Mouse (Mus musculus): ENCODE results near the gene Pomt1. TPM values are rescaled to one million over a fixed set of nuclear protein-coding genes. Genes with fewer than 3 reads are reported as not detected.

Pomt1 gene
- polyA plus RNA-seq (2017; shearing (Covaris generic)), result 10.4 TPM

DNA sequence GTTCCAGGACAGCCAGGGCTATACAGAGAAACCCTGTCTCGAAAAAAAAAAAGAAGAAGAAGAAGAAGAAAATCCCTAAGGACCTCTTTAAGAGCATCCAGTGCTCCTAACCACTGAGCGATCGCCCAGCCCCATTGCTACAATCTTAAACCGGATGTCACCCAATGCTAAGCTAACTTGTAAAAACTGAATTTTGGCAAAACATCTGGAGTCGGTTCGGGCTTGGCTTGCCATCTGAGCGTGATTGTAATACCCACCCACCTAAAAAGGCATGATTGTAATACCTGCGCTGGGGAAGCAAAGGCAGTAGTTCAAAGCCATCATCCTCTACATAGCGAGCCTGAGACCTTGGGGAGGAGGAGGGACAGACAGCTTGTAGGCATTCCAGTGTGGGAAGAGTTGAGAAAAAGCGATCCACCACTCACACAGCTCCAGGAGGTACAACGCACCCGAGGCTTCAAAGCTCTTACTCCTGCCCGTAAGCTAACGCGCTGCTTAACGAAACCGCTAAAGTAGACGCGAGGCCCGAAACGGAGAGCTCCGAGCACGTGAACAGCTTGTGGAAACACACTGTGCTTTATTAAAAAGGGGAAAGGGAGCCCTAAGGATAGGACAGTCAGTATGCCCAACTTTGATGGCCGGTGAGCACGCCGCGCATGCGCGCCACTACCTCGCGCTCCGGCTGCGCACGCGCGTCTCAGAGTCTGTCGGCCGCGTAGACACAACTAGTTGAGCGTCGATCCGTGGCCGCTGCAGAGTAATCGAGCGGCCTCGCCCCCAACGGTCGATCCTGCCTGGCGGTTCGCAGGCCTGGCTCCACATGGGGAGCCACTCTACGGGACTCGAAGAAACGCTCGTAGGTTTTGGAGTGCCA is at the start of gene Pomt1:
Pomt1 (plus strand) TSS at position 705 of the 874 bp plus-strand sequence.

DNA sequence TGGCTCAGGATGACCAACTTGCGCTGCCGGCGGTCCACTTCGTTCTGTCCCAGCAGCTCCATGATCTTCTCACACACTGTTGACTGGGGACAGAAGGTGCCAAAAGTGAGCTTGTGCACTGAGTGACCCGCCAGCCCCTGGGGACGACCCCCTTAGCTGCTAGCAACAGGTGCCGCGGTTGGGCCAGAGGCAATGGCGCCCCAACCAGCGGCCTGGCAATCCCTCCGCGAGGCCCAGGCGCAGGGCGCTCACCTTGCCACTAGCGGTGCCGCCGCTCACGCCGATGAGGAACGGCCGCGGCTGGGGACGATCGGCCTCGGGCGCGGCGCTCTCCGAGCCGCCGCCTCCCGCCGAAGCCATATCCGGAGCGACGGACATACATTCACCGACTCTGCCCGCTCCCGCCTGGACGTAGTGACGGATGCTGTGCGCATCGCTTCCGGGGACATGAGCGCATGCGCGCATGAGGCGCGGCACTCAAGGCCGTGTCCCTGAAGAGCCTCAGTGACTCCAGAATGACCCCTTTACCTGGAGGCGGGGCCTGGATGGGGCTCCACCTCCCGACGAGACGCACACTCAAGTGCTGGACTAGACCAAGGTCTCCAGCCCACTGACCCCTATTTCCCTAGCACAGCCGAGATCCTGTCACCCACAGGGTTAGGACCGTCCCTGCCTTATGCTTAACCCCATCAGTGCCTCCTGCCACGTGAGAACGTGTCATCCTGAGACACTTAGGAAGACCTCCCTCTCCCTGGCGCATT is 23.4 kb downstream of the Pomt1 start, which contains the start of gene Uck1:
Uck1 (minus strand) TSS at position 503 of the 761 bp plus-strand sequence.

DNA sequence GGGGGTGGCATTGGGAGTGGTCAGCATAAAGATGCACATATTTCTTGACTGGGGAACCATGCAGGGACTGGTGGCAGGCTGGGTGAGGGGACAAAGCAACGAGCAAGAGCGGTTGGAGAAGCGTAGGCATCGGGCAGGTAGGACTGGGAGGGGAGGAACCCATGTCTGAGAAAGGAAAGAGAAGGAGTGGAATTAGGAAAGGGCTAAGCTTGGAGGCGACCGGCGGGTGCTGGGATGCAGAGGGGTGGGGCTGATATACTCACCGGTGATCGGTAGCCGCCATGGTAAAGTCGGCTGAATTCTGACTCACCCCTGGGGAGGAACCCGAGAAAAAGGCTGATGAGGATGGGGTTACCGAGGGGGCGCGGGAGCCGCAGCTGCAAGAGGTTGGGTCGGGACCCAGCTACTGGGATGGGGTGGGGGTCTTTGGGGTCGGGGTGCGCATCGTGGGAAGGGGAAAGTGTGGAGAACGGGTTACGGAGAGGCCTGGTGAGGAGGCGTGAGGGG is 51.0 kb downstream of the Pomt1 start, which contains the start of gene Golga2:
Golga2 (plus strand) TSS at position 51 of the 507 bp plus-strand sequence.

DNA sequence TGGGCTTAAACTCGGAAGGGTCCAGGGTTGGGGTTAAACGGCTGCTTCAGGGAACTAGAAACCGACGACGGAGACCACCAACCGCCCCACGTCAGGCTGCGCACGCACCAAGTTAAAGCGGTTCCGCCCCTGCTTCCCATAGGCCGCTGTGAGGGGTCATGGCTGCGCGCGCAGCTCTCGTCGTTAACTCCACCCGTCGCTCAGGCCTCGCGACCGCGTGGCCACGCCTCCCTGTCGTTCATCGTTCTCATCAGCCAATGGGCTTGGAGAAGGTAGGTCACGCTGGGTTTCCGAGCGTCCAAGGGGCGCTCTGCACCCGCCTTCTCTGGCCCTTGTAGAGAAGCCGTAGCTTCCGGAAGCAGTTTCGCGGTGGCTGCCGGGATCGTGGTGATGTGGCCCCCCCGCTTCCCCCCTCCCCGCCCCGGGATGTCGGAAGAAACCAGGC is 51.6 kb downstream of the Pomt1 start, which contains the start of gene Swi5:
Swi5 (minus strand) TSS at position 153 of the 445 bp plus-strand sequence.

Other genes with a start within 250 kb of the Pomt1 start
- gene Fam78a, start 151.7 kb upstream of the Pomt1 start, polyA plus RNA-seq (2017; shearing (Covaris generic)), result 28.8 TPM
- not detected for gene Plpp7, start 141.1 kb upstream of the Pomt1 start, polyA plus RNA-seq (2017; shearing (Covaris generic))
- gene Prrc2b, start 85.5 kb upstream of the Pomt1 start, polyA plus RNA-seq (2017; shearing (Covaris generic)), result 12.7 TPM
- gene Uck1, start 23.6 kb downstream of the Pomt1 start, polyA plus RNA-seq (2017; shearing (Covaris generic)), result 70.0 TPM
- gene Golga2, start 50.8 kb downstream of the Pomt1 start, polyA plus RNA-seq (2017; shearing (Covaris generic)), result 47.4 TPM
- 302 TPM for gene Swi5, start 51.5 kb downstream of the Pomt1 start, polyA plus RNA-seq (2017; shearing (Covaris generic))
- 160 TPM for gene Ciz1, start 115.7 kb downstream of the Pomt1 start, polyA plus RNA-seq (2017; shearing (Covaris generic))
- gene Dnm1, start 116.7 kb downstream of the Pomt1 start, polyA plus RNA-seq (2017; shearing (Covaris generic)), result not detected
- gene 1110008P14Rik, start 145.3 kb downstream of the Pomt1 start, polyA plus RNA-seq (2017; shearing (Covaris generic)), result 88.4 TPM
- not detected for gene Lcn2, start 151.7 kb downstream of the Pomt1 start, polyA plus RNA-seq (2017; shearing (Covaris generic))
- 2.1 TPM for gene Ptges2, start 159.3 kb downstream of the Pomt1 start, polyA plus RNA-seq (2017; shearing (Covaris generic))
- gene Naif1, start 213.9 kb downstream of the Pomt1 start, polyA plus RNA-seq (2017; shearing (Covaris generic)), result 9.3 TPM
- 3.6 TPM for gene Slc25a25, start 214.9 kb downstream of the Pomt1 start, polyA plus RNA-seq (2017; shearing (Covaris generic))